Mouse (Mus musculus) B cell, adult 2 months (primary cell): ENCODE results near the gene Dynlrb2.

Source experiments
- DNase-seq, 2 experiments: peaks; one replicate each; pipeline ENCODE4 v3.0.0; 2022

Gene Dynlrb2

GRCm38 (mm10) chr8:116542842-116543241, 38.1 kb downstream of the Dynlrb2 start:
- no peak for DNase-seq

- no peak for DNase-seq
Measured at GRCm38 (mm10) chr8:116543366-116543765, 38.6 kb downstream of the Dynlrb2 start.

- no peak for DNase-seq
Measured at GRCm38 (mm10) chr8:116552255-116552654, 47.5 kb downstream of the Dynlrb2 start.

- DNase-seq: no peak
Measured at GRCm38 (mm10) chr8:116552778-116553177, 48.0 kb downstream of the Dynlrb2 start.
